ENCODE assay signal across 19 mouse cellular contexts in the genomic region with DNA sequence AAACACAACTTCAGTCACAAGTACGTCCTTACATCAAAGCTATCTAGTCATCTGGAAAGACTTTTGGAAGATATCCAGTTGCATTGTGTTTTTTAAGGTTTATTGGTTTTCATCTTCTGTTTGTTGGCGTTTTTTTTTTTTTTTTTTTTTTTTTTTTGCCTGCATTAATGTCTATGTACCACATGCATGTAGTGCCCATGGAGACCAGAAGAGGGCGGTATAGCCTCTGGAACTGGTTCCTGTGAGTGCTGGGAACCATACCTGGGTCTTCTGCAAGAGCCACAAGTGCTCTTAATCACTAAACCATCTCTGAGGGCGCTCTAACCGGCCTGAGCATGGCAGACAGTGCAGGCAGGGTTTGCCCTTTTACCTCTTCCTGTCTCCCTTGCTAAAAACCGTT. TPM values are rescaled to one million over a fixed set of nuclear protein-coding genes. Genes with fewer than 3 reads are reported as not detected.
A peak's percentile ranks its signal among the peaks of the same experiment; 100 is the strongest.
DNase-seq lines count a peak whose midpoint lies in the region; ATAC-seq and TF ChIP-seq lines count a peak whose summit lies in the region.
"Had no signal": no experiment of that assay in that cellular context is flagged by ENCODE, and none has a peak within 500 bp of the region (broad histone marks: within the 10 kb centered on the region; RNA-seq: fewer than 3 reads in every experiment).

No protein-coding gene starts in this region.

- 0 out of 2 replicates have a peak, but pooled peaks have one; percentile 14 for TF ChIP-seq CTCF in heart, adult 2 months (IDR thresholded peaks at IDR 0.05)
- peak; percentile 42 for TF ChIP-seq CTCF in lung, postnatal 0 days (IDR thresholded peaks at IDR 0.05)

- no peak for ATAC-seq in lung, postnatal 0 days
- ATAC-seq: forebrain, embryonic 15.5 days had no signal

- no peak for DNase-seq in heart, adult 2 months
- DNase-seq in heart, adult 9 months (ENCODE audit: low spot score in 2 of 2): no peak
- DNase-seq in lung, postnatal 0 days (ENCODE audit: low spot score): no peak
- DNase-seq in lung, postnatal 10 days: no peak
- peak; percentile 11 for DNase-seq in MN1 (ENCODE audit: low spot score)
- peak; percentile 11 for DNase-seq in splenic B cell, adult 2 months (ENCODE audit: low read depth, low spot score)
- DNase-seq in heart, postnatal 25 days (ENCODE audit: low spot score): no peak
- no peak for DNase-seq in left cerebral cortex, postnatal 36 days (ENCODE audit: low spot score in 2 of 2)
- DNase-seq: adrenal gland, adult 2 months; cerebellum, adult 9-10 months; gastrocnemius, postnatal 36 days; kidney, adult 8-10 months; lung, postnatal 4 days; right cerebral cortex, postnatal 25 days had no signal

- H3K36me3 ChIP-seq in heart, adult 2 months (ENCODE audit: control insufficient read depth, insufficient read depth, low read length): no peaks in the 10 kb centered on the region
- H3K36me3 ChIP-seq in lung, postnatal 0 days (ENCODE audit: insufficient read depth, low read length): no peaks in the 10 kb centered on the region
- H3K36me3 ChIP-seq in splenic B cell, adult 2 months (ENCODE audit: control insufficient read depth, insufficient read depth, low read length, poor library complexity, severe bottlenecking): peaks cover 5% of the 10 kb centered on the region
- H3K36me3 ChIP-seq: embryonic facial prominence, embryonic 13.5 days; forebrain, embryonic 15.5 days; heart, embryonic 10.5 days; limb, embryonic 15.5 days; midbrain, embryonic 10.5 days had no signal

- H3K27me3 ChIP-seq in heart, adult 2 months (ENCODE audit: control insufficient read depth, insufficient read depth, low read length): no peaks in the 10 kb centered on the region
- H3K27me3 ChIP-seq in lung, postnatal 0 days (replicated peaks; ENCODE audit: insufficient read depth, low read length): no peaks in the 10 kb centered on the region
- no peaks in the 10 kb centered on the region; the same call in 1 of the 2 replicates for H3K27me3 ChIP-seq in splenic B cell, adult 2 months (ENCODE audit: control insufficient read depth, insufficient read depth, low read length, poor library complexity, severe bottlenecking)
- H3K27me3 ChIP-seq: embryonic facial prominence, embryonic 13.5 days; forebrain, embryonic 15.5 days; limb, embryonic 15.5 days had no signal

- no peak for TF ChIP-seq EP300 in heart, adult 2 months (IDR thresholded peaks at IDR 0.05; ENCODE audit: insufficient read depth, low read depth, low read length)
- no peak for TF ChIP-seq EP300 in lung, postnatal 0 days (IDR thresholded peaks at IDR 0.05)

- no peaks in the 10 kb centered on the region for H3K4me1 ChIP-seq in heart, adult 2 months (ENCODE audit: control insufficient read depth, insufficient read depth, low read length)
- H3K4me1 ChIP-seq in lung, postnatal 0 days (ENCODE audit: insufficient read depth, low read depth, low read length): no peaks in the 10 kb centered on the region
- H3K4me1 ChIP-seq: embryonic facial prominence, embryonic 13.5 days; forebrain, embryonic 15.5 days; limb, embryonic 15.5 days had no signal

- H3K9ac ChIP-seq in heart, adult 2 months (ENCODE audit: low read depth, low read length): no peak overlapping the region
- no peak overlapping the region for H3K9ac ChIP-seq in lung, postnatal 0 days (replicated peaks; ENCODE audit: low read depth)
- H3K9ac ChIP-seq: forebrain, embryonic 15.5 days; limb, embryonic 15.5 days had no signal

- no peak overlapping the region for H3K4me3 ChIP-seq in heart, adult 2 months
- no peak overlapping the region for H3K4me3 ChIP-seq in lung, postnatal 0 days (ENCODE audit: low read depth, low read length)
- H3K4me3 ChIP-seq: embryonic facial prominence, embryonic 13.5 days; forebrain, embryonic 15.5 days; heart, embryonic 10.5 days; limb, embryonic 15.5 days; midbrain, embryonic 10.5 days had no signal

- H3K9me3 ChIP-seq in lung, postnatal 0 days (ENCODE audit: low read length): no peaks in the 10 kb centered on the region
- H3K9me3 ChIP-seq: embryonic facial prominence, embryonic 13.5 days; forebrain, embryonic 15.5 days; heart, embryonic 10.5 days; limb, embryonic 15.5 days; midbrain, embryonic 10.5 days had no signal

- H3K79me2 ChIP-seq in heart, adult 2 months (replicated peaks; ENCODE audit: control insufficient read depth, insufficient read depth, low read length): no peaks in the 10 kb centered on the region

- H3K27ac ChIP-seq in heart, adult 2 months: no peak overlapping the region
- no peak overlapping the region for H3K27ac ChIP-seq in lung, postnatal 0 days (ENCODE audit: low read length)
- H3K27ac ChIP-seq: embryonic facial prominence, embryonic 13.5 days; forebrain, embryonic 15.5 days; heart, embryonic 10.5 days; limb, embryonic 15.5 days; midbrain, embryonic 10.5 days had no signal

- WGBS in heart, adult 2 months: 75% methylated on average over 6 of the region's 6 CpGs
- WGBS in lung, postnatal 0 days: 71% methylated on average over 6 of the region's 6 CpGs

- H3K4me2 ChIP-seq in lung, postnatal 0 days (replicated peaks; ENCODE audit: low read depth, low read length): no peak overlapping the region
- H3K4me2 ChIP-seq: embryonic facial prominence, embryonic 13.5 days; forebrain, embryonic 15.5 days; limb, embryonic 15.5 days had no signal

- intact Hi-C loops in heart, adult 2 months (cut with DNase I): no loop called here
- intact Hi-C loops in heart, postnatal 25 days (cut with DNase I): no loop called here
- intact Hi-C loops in left cerebral cortex, postnatal 36 days (cut with DNase I): no loop called here

- TF ChIP-seq POLR2A in heart, adult 2 months (IDR thresholded peaks at IDR 0.05; ENCODE audit: insufficient read depth, low read depth, low read length): no peak

RNA-seq across cellular contexts. Expression of gene St14, which starts 33.5 kb away (rescaled TPM):
- total RNA-seq in heart, adult 2 months (2021): under 1 TPM; 0.25 to 0.55 TPM
- 0.18 and 1.2 TPM in 2 replicates for polyA plus RNA-seq in heart, adult 2 months (2012; rRNA removed)
- 36.6 and 42.3 TPM in 2 replicates for polyA plus RNA-seq in lung, postnatal 0 days (2015; fragmentation: Nextera tagmentation; extraction: Ambion mirVana)
- total RNA-seq in heart, postnatal 25 days (2021): under 1 TPM; 0.18 to 0.22 TPM
- under 1 TPM; 0.49 to 0.93 TPM for total RNA-seq in left cerebral cortex, postnatal 36 days (2021)
- total RNA-seq: gastrocnemius, postnatal 36 days had no signal

Comparison
In these comparisons a context has a peak if more than half of its experiments do, and no peak if none do; other contexts are left out.
1. DNase-seq: peak in MN1 (single experiment) and splenic B cell, adult 2 months (single experiment); none in heart, adult 2 months (0 of 2), heart, adult 9 months (0 of 2), lung, postnatal 0 days (single experiment), lung, postnatal 10 days (single experiment), heart, postnatal 25 days (single experiment) and left cerebral cortex, postnatal 36 days (0 of 2).